Mouse (Mus musculus) thymus, postnatal 10 days (tissue): ENCODE data around the gene Akirin2.
A peak's percentile ranks its signal among the peaks of the same experiment; 100 is the strongest.

ENCODE experiments used
- DNase-seq, 2 experiments: peaks; one replicate each; pipeline ENCODE4 v3.0.0; 2021; ENCODE audit warnings: low spot score in 2 of 2

Akirin2 gene

DNA sequence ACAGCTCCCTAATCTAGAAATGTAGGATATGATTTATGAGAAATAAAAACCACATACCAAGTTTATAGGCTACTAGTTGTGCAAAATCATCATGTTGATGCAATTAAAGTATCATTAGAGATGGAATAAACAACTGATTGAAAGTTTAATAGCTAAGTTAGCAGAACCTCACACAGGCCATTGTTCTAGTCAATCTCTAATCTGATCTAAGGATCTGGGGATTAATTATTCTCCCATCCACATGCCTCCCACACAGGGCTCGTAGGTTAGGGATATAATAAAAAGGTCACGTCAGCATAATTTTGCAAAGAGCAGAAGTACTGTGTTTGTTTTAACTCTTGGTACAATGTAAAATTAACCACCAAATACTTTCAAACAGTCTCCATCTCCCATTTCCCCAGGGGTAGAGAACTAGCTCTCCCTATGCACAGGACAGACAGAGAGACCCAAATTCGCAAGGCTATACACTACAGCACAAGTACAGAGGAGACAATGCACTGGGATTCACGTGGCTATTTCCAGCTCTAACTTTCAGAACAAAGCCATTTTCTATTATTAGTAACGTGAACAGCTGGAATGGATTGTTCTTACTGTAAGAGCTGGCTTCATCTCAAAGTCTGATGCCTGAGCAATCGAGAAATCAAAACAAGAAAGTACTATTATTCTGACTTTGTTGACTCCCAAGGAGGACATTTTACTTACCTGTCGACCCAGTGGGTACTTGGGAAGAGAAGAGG is 34.3 kb downstream of the Akirin2 start:
- DNase-seq: no peak

DNA sequence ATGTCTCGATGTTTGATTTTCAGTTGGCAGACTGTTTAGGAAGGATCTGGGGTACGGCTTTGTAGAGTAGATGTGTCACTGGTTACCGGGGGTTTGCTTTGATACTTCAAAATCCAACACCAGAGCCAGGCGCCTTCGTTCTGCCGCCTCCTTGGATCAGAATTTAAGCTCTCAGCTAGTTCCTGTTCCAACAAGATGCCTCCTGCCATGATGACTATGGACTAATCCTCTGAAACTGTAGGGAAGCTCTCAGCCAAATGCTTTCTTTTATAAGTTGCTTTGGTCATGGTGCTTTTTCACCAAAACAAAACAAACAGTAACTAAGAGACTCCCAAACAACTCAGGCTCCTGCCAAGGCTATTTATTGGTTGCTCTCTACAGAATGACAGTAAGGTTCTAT is 52.4 kb downstream of the Akirin2 start:
- DNase-seq: no peak

DNA sequence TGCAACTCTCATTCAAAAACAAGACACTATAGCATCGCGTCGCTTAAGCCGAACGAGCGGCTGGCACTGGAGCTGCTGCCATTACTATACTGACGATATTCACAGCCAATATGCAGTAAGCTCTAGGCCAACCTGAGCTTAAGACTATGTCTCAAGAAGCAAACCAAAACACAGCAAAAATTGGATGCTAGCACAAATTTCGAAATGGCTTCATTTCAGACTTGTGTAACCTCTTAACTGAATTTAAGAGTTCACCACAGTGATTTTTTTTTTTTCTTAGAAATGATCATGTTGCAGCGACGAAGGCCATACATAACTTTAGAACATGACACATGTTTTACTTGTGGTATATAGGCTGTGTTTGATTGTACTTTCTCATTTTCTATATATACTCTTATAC is 55.9 kb downstream of the Akirin2 start:
- no peak for DNase-seq

DNA sequence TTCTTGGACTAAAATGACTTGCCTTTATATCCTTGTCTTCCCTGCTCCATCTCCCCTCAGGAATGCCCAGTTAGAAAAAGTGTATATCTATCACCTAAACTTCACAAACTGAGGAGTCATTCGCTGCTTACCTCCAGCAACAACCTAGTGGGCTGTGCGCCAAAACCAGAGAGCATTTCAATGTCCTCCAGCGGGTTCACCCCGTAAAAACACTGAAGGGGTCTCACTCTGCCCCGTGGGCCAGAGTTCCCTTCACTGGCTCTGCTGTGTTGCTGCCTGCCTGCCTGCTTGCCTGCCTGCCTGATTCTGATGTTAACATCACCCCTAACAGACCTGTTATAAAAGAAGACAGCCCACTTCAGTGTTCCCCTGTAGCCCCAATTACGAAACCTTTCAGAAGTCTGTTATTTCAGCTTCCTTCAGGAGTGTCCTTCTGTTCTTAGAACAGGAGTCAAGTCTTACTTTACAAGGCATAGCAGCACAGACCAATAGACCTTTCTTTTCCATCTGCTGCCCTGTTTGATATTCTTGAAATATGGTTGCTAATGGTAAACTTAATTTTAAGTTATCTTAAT is 62.9 kb downstream of the Akirin2 start:
- DNase-seq: no peak

DNA sequence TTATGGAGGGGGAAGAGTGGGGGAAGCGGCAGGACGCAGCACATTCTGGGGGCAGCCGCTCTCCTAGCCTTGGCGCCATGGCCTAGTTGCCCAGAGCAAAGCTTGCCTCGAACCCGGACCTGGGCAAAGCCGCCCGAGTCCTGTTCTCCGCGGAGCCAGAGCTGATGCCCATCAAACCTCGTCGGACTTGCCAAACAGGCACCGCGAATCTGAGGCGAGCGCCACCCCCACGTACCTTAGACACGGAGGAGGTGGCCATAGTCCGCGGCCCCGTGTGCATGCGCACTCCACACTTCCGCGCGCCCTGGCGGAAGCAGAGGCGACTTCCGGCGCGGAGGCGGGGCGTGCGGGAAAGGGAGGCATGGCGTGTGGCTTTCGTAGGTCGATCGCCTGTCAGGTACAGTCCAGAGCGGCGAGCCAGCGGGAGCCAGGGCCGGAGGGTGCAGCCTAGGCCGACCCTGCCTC is 63.9 kb downstream of the Akirin2 start, which contains the start of the genes Orc3 and Rars2:
Orc3 (minus strand) TSS at position 315 of the 465 bp plus-strand sequence.
Rars2 (plus strand) TSS at position 328 of the 465 bp plus-strand sequence.
- peak; percentile 81 to 88 for DNase-seq

DNA sequence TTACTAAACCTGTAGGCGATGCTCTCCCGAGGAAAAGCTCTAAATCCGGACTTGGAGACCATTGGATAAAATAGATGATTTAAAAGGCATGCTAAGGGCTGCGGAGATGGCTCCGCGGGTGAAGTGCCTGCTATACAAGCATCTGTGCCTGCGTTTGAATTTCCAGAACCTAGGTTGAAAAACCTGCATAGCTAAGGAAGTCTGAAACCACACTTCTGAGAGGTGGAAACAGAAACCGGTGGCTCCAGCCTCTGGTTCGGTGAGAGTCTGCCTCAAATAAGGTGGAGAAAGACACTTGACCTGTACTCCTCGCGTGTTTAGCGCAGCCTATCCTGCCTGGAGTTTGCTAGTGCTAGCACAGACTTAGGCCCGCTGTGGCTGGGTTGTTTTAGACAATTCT is 64.6 kb downstream of the Akirin2 start:
- peak in 1 of 2 experiments; percentile 5 for DNase-seq

DNA sequence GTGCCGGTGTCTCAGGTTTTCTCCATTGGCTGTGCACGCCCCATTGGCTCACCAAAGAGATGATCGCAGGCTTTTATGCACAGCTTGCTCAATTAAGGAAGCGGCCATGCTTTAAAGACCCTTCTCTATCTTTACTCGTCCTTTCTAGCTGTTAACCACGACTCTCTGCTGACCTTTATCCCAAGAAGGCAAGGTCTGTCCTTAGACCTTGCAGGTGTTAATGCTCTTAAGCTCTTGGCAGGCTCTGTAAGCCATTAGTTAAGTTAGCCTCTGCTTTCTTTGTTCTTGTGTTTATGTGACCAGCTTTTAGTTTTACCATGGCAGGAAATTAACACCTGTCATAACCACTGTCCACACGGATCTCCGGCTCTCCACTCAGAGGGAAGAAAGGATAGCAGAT is 65.4 kb downstream of the Akirin2 start:
- DNase-seq: no peak
